Mouse (Mus musculus) small intestine, adult 2 months (tissue): ENCODE data around the gene Robo1.

Source experiments
- CTCF ChIP-seq: fragments of 200-500 bp; IDR thresholded peaks from 2 replicates; pipeline ENCODE4 v1.5.1; 2012; ENCODE audit warnings: low read depth, mild to moderate bottlenecking, control low read depth, inconsistent platforms, low read length, moderate library complexity, mixed read lengths; ENCODE audit not compliant: insufficient replicate concordance, insufficient read length; ENCODE audit errors: extremely low read depth
- POLR2A ChIP-seq: fragments of 200-500 bp; IDR thresholded peaks from 2 replicates; pipeline ENCODE4 v1.6.1; 2012; ENCODE audit warnings: low read depth, mild to moderate bottlenecking, control low read depth, inconsistent platforms, low read length, moderate library complexity

DNA sequence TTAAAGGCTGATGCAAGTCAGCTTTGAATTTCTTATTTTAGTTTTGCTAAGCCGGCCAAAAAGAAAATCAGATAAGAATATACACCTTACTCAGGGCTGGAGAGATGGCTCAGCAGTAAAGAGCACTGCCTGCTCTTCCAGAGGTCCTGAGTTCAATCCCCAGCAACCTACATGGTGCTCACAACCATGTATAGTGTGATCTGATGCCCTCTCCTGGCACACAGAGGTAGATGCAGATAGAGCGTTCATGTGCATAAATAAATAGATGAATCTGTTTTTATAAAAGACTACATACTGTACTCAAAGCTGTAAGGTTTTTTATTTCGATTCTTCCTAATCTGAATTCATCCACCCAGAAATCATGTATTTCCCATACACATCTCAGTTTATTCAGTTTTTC is 655.7 kb downstream of the Robo1 start:
- TF ChIP-seq CTCF, result no peak
- TF ChIP-seq POLR2A, result no peak
